Mouse (Mus musculus) heart, embryonic 13.5 days (tissue): ENCODE results near the gene Akirin1. TPM values are rescaled to one million over a fixed set of nuclear protein-coding genes. Genes with fewer than 3 reads are reported as not detected.

ENCODE experiments used
- ATAC-seq: fragments of 200-750 bp; cut with Nextera tagmentation; 2 replicates; pipeline ENCODE4 v1.8.0; 2017; ENCODE audit warnings: moderate TSS enrichment; ENCODE audit not compliant: insufficient number of reproducible peaks, low FRiP score, low TSS enrichment; ENCODE audit errors: extremely low read depth
- H3K27ac ChIP-seq: fragments of 300-500 bp; sonication (generic); replicated peaks from 2 replicates; pipeline ENCODE4 v1.5.1; 2015; ENCODE audit warnings: moderate library complexity, mild to moderate bottlenecking, inconsistent platforms
- H3K27me3 ChIP-seq: fragments of 300-500 bp; sonication (generic); replicated peaks from 2 replicates; pipeline ENCODE4 v1.6.1; 2015; ENCODE audit warnings: mild to moderate bottlenecking, inconsistent platforms
- H3K36me3 ChIP-seq: fragments of 300-500 bp; sonication (generic); 2 replicates; pipeline ENCODE4 v1.6.1; 2015; ENCODE audit warnings: mild to moderate bottlenecking, inconsistent platforms
- H3K4me1 ChIP-seq: fragments of 300-500 bp; sonication (generic); 2 replicates; pipeline ENCODE4 v1.6.1; 2015; ENCODE audit warnings: inconsistent platforms
- H3K4me2 ChIP-seq: fragments of 300-500 bp; sonication (generic); 2 replicates; pipeline ENCODE4 v1.6.1; 2015; ENCODE audit warnings: inconsistent platforms, mild to moderate bottlenecking, moderate library complexity
- H3K4me3 ChIP-seq: fragments of 300-500 bp; sonication (generic); 2 replicates; pipeline ENCODE4 v1.5.1; 2015; ENCODE audit warnings: moderate library complexity, mild to moderate bottlenecking, inconsistent platforms
- H3K9ac ChIP-seq: fragments of 300-500 bp; sonication (generic); 2 replicates; pipeline ENCODE4 v1.6.1; 2015; ENCODE audit warnings: inconsistent platforms, mild to moderate bottlenecking, moderate library complexity
- H3K9me3 ChIP-seq: fragments of 300-500 bp; sonication (generic); 2 replicates; pipeline ENCODE4 v1.6.1; 2016; ENCODE audit warnings: inconsistent platforms
- WGBS: fragments of 180-500 bp; shearing (Covaris S2); methylation state at CpG from one replicate; pipeline ENCODE4 v1.1.7; 2015; ENCODE audit warnings: mixed read lengths; 5-methylcytosine and 5-hydroxymethylcytosine counted together
- polyA plus RNA-seq: library from polyadenylated mRNA; unstranded; fragments of >200 nt; fragmentation: Nextera tagmentation; extraction: Ambion mirVana; gene quantifications from 2 replicates; pipeline ENCODE4 v1.2.1, GENCODE M21; 2015

Gene Akirin1
- polyA plus RNA-seq, 1 experiment from 2014 or later, result 43.3 TPM

DNA sequence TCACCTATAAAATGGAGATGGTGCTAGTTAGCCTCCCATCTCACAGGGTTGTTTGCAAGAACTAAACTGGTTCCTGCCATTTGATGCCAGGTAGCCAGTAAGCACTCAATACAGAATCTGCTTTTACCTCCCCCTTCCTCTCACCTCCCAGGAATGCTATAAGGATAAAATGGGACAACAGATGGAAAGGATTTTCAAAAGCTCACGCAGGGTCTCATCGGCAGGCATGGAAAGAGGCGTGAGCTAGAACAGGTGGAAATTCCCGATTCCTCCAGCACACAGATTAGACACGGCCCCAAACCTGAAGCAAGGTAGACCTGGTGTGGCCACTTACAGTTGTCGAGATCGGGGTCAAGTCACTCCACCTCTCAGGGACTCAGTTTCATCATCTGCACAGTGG lies 65.1 kb downstream of the Akirin1 start:
- H3K4me3 ChIP-seq, result no peak overlapping the region
- WGBS, result 75% methylated on average over 7 of the region's 7 CpGs

More for the DNA sequence above, 65.1 kb downstream of the Akirin1 start:
- peaks cover 41% of the 10 kb centered on the region for H3K4me1 ChIP-seq
- no peak overlapping the region for H3K9ac ChIP-seq
- ATAC-seq, result no peak
- no peak overlapping the region for H3K27ac ChIP-seq
- H3K4me2 ChIP-seq, result no peak overlapping the region
- H3K27me3 ChIP-seq, result peaks cover 14% of the 10 kb centered on the region; the same call in 1 of the 2 replicates
- H3K36me3 ChIP-seq, result peaks cover 16% of the 10 kb centered on the region
- no peaks in the 10 kb centered on the region for H3K9me3 ChIP-seq

Other genes with a start within 250 kb of the Akirin1 start
- gene Macf1, start 66.0 kb downstream of the Akirin1 start, polyA plus RNA-seq, result 43.7 and 44.6 TPM in 2 replicates
- 423 and 513 TPM in 2 replicates for gene Ndufs5, start 32.1 kb downstream of the Akirin1 start, polyA plus RNA-seq
- 2.2 and 2.3 TPM in 2 replicates for gene Rhbdl2, start 37.5 kb upstream of the Akirin1 start, polyA plus RNA-seq
- gene 4933427I04Rik, start 109.3 kb upstream of the Akirin1 start, polyA plus RNA-seq, result not detected in 2 replicates
- gene Mycbp, start 154.5 kb upstream of the Akirin1 start, polyA plus RNA-seq, result 57.6 and 58.5 TPM in 2 replicates
- gene Rragc, start 167.1 kb upstream of the Akirin1 start, polyA plus RNA-seq, result 38.1 and 40.9 TPM in 2 replicates
- not detected in 2 replicates for gene 4930535I16Rik, start 167.7 kb upstream of the Akirin1 start, polyA plus RNA-seq